Comparison of ENCODE assay signal across 8 mouse cellular contexts in the genomic region with DNA sequence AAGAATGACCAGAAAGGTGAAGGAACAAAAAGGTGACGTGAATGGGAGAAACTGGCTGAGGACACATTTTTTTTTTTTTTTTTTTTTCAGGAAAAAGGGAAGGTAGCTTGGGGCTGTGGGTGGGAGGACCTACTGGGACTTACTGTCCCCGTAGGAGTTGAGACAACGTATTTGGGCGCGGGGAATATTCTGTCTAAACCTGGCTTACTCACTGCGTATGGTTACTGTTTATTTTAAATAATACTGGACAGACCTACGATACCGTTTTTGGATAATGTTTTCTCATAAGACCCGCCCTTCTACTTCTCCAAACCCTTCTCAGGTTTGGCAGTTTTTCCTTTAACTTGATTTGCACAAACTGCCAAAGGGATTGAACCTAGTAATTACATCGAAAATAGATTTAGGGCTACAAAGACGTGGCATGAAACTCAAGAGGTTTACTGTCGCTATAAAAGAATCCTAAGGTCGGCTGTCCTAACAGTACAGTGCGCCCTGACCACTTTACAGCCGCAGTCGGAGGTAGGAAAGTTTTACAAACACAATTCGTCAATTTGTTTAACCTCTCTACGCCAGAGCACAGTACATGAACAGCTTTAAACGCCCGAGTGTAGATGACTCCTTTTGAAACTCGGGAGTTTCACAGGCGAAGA. TPM values are rescaled to one million over a fixed set of nuclear protein-coding genes. Genes with fewer than 3 reads are reported as not detected.
DNase-seq lines count a peak whose midpoint lies in the region; ATAC-seq lines count a peak whose summit lies in the region.

No protein-coding gene starts in this region.

- peak overlapping the region; percentile 97 for H3K9ac ChIP-seq in kidney, embryonic 15.5 days
- peak overlapping the region; percentile 92 for H3K9ac ChIP-seq in midbrain, embryonic 15.5 days

- H3K4me2 ChIP-seq in kidney, embryonic 15.5 days = peak overlapping the region; percentile 76
- peak overlapping the region; percentile 78 for H3K4me2 ChIP-seq in midbrain, embryonic 15.5 days

- no peaks in the 10 kb centered on the region for H3K9me3 ChIP-seq in kidney, embryonic 15.5 days (replicated peaks)
- H3K9me3 ChIP-seq in embryonic facial prominence, embryonic 10.5 days = no peaks in the 10 kb centered on the region
- H3K9me3 ChIP-seq in midbrain, embryonic 15.5 days = no peaks in the 10 kb centered on the region

- H3K36me3 ChIP-seq in kidney, embryonic 15.5 days = peaks cover 3% of the 10 kb centered on the region
- peaks cover 11% of the 10 kb centered on the region for H3K36me3 ChIP-seq in embryonic facial prominence, embryonic 10.5 days (replicated peaks)
- no peaks in the 10 kb centered on the region for H3K36me3 ChIP-seq in midbrain, embryonic 15.5 days (replicated peaks)

- no peaks in the 10 kb centered on the region for H3K27me3 ChIP-seq in kidney, embryonic 15.5 days
- peaks cover 19% of the 10 kb centered on the region for H3K27me3 ChIP-seq in embryonic facial prominence, embryonic 10.5 days (replicated peaks; ENCODE audit: low read depth, poor library complexity, severe bottlenecking)
- H3K27me3 ChIP-seq in midbrain, embryonic 15.5 days (replicated peaks) = peaks cover 4% of the 10 kb centered on the region; the same call in 1 of the 2 replicates

- no peak for DNase-seq in kidney, adult 9 months
- no peak for DNase-seq in embryonic facial prominence, embryonic 10.5 days (ENCODE audit: low spot score)
- DNase-seq in hindlimb bud, embryonic 11.5 days (ENCODE audit: extremely low spot score, low read depth, low spot score) = peak; percentile 5
- DNase-seq in adrenal gland, postnatal 25 days = no peak
- no peak for DNase-seq in adipocyte (ENCODE audit: low spot score)
- DNase-seq in thymus, postnatal 0 days (ENCODE audit: low spot score) = no peak

- peak overlapping the region; percentile 93 for H3K27ac ChIP-seq in kidney, embryonic 15.5 days
- peak overlapping the region; percentile 97 for H3K27ac ChIP-seq in embryonic facial prominence, embryonic 10.5 days (replicated peaks)
- peak overlapping the region; percentile 96 for H3K27ac ChIP-seq in midbrain, embryonic 15.5 days

- H3K4me3 ChIP-seq in kidney, embryonic 15.5 days (replicated peaks) = peak overlapping the region; percentile 100
- H3K4me3 ChIP-seq in embryonic facial prominence, embryonic 10.5 days = peak overlapping the region; percentile 99
- peak overlapping the region; percentile 91 for H3K4me3 ChIP-seq in midbrain, embryonic 15.5 days

- peaks cover 21% of the 10 kb centered on the region for H3K4me1 ChIP-seq in kidney, embryonic 15.5 days
- peaks cover 18% of the 10 kb centered on the region for H3K4me1 ChIP-seq in embryonic facial prominence, embryonic 10.5 days
- peaks cover 27% of the 10 kb centered on the region for H3K4me1 ChIP-seq in midbrain, embryonic 15.5 days

- peak; percentile 33; the same call in 1 of the 2 replicates for ATAC-seq in kidney, embryonic 15.5 days (replicated peaks; ENCODE audit: low FRiP score)
- ATAC-seq in midbrain, embryonic 15.5 days (replicated peaks) = no peak; the same call in 1 of the 2 replicates

- 1% methylated on average over 22 of the region's 22 CpGs for WGBS in kidney, embryonic 15.5 days
- WGBS in embryonic facial prominence, embryonic 10.5 days = 7% methylated on average over 22 of the region's 22 CpGs
- 6% methylated on average over 22 of the region's 22 CpGs for WGBS in midbrain, embryonic 15.5 days

RNA-seq across cellular contexts. Expression of gene Golph3, which starts 0.7 kb away (rescaled TPM):
- polyA plus RNA-seq in kidney, embryonic 15.5 days (2015; fragmentation: Nextera tagmentation; extraction: Ambion mirVana) = 84.5 and 90.9 TPM in 2 replicates
- polyA plus RNA-seq in embryonic facial prominence, embryonic 10.5 days (2016; fragmentation: Nextera tagmentation; extraction: Ambion mirVana) = 61.0 and 61.5 TPM in 2 replicates
- 62.6 and 64.8 TPM in 2 replicates for polyA plus RNA-seq in midbrain, embryonic 15.5 days (2015; fragmentation: Nextera tagmentation; extraction: Ambion mirVana)
- 132 and 135 TPM in 2 replicates for total RNA-seq in adrenal gland, postnatal 25 days (2021)
- polyA plus RNA-seq in thymus, postnatal 0 days (2015; fragmentation: Nextera tagmentation; extraction: Ambion mirVana) = 78.6 and 84.1 TPM in 2 replicates

RNA-seq across cellular contexts. Expression of gene 1810049J17Rik, which starts 1.1 kb away (rescaled TPM):
- 1.2 TPM in 1 of 2 replicates, not detected in the other for polyA plus RNA-seq in kidney, embryonic 15.5 days (2015; fragmentation: Nextera tagmentation; extraction: Ambion mirVana)
- not detected in 2 replicates for polyA plus RNA-seq in embryonic facial prominence, embryonic 10.5 days (2016; fragmentation: Nextera tagmentation; extraction: Ambion mirVana)
- polyA plus RNA-seq in midbrain, embryonic 15.5 days (2015; fragmentation: Nextera tagmentation; extraction: Ambion mirVana) = 1.1 TPM in 2 replicates
- total RNA-seq in adrenal gland, postnatal 25 days (2021) = not detected in 2 replicates
- polyA plus RNA-seq in thymus, postnatal 0 days (2015; fragmentation: Nextera tagmentation; extraction: Ambion mirVana) = 1.6 and 2.0 TPM in 2 replicates
